Mouse (Mus musculus): Measurements from ENCODE around the gene Ctsd. TPM values are rescaled to one million over a fixed set of nuclear protein-coding genes. Genes with fewer than 3 reads are reported as not detected.

Gene Ctsd
- polyA plus RNA-seq, 1 experiment from 2014 or later: 451 TPM

DNA sequence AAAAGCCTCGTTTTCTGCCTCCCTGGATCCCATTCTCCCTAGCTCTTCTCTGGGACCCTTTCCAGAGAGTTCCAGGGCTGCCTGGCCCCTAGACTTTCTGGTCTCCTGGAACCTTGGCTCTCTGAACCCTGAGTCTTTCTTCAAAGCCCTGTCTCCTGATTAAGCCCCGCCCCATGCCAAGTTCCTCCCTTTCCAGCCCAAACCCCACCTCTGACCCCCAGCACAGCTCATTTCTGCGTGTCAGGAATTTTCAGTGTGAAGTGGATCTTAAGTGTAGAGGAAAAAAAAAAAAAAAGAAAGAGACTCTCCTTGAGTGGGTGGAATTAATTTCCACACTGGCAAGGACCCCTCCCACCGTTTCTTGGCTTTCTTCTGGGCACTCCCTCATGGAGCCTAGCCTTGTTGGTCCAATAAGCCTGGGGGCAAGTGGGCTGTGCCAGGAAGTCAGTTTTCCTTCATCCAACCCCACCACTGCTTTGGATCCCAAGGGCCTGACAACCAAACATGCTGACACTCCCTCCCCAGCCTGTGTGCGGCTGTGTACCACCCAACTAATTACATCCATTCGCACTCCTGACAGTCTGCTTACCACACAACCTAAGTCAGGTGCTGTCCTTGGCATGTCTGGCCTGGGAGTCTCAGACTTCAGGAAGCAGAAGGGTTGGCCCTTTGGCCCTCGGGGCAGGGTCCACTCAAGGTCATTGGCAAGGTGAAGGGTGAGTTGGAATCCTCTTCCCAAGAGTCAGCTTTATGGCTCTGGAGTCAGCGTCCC is 14.0 kb downstream of the Ctsd start, which contains the start of gene Ifitm10:
Ifitm10 (minus strand) TSS at position 113 of the 772 bp plus-strand sequence.
- Histone ChIP-seq H3K9me3 (replicated peaks; ENCODE audit: control insufficient read depth, low read length) (no peaks in the 10 kb centered on the region), H3K4me2 (ENCODE audit: low read depth, low read length) (no peak within 1 kb of the TSS), H3K27ac (ENCODE audit: low read length) (no peak within 1 kb of the TSS), H3K36me3 (ENCODE audit: control insufficient read depth, insufficient read depth, low read length) (peaks cover 5% of the 10 kb centered on the region), H3K4me3 (replicated peaks; ENCODE audit: low read length) (no peak within 1 kb of the TSS; the same call in 1 of the 2 replicates), H3K9ac (ENCODE audit: low read length) (no peak within 1 kb of the TSS), H3K27me3 (ENCODE audit: control insufficient read depth, insufficient read depth, low read length) (peaks cover 24% of the 10 kb centered on the region), H3K4me1 (ENCODE audit: control insufficient read depth, insufficient read depth, low read length) (0 out of 2 replicates have a peak, but pooled peaks cover 3% of the 10 kb centered on the region)
- 70% methylated on average over 8 of the region's 8 CpGs for WGBS
- ATAC-seq (ENCODE audit: insufficient read depth, low FRiP score): no peak

DNA sequence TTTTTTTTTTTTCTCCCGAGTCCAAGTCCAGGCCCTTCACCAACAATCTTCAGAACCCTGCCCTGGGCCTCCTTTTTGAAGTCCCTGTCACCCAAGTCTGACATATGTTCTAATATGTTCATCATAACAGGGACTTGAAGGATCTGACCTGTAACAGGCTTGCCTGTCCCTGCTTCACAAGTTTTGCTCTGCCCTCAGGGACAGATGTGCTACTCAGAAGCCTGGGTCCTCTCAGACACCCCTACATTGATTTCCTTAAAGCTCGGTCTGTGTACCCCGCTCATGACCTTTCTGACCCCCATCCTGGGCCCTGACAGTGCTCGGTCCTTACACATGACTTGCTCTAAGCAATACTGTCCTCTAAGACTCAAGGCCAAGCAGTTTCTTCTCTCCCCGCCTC is 14.8 kb downstream of the Ctsd start:
- peaks cover 24% of the 10 kb centered on the region for H3K27me3 ChIP-seq (ENCODE audit: control insufficient read depth, insufficient read depth, low read length)
- no peak overlapping the region for H3K9ac ChIP-seq (ENCODE audit: low read length)
- 0 out of 2 replicates have a peak, but pooled peaks cover 3% of the 10 kb centered on the region for H3K4me1 ChIP-seq (ENCODE audit: control insufficient read depth, insufficient read depth, low read length)
- WGBS: 76% methylated on average over 5 of the region's 5 CpGs
- no peak for ATAC-seq (ENCODE audit: insufficient read depth, low FRiP score)
- no peaks in the 10 kb centered on the region for H3K9me3 ChIP-seq (replicated peaks; ENCODE audit: control insufficient read depth, low read length)
- no peak overlapping the region for H3K27ac ChIP-seq (ENCODE audit: low read length)
- H3K4me3 ChIP-seq (replicated peaks; ENCODE audit: low read length): no peak overlapping the region
- no peak overlapping the region for H3K4me2 ChIP-seq (ENCODE audit: low read depth, low read length)
- no peaks in the 10 kb centered on the region for H3K36me3 ChIP-seq (ENCODE audit: control insufficient read depth, insufficient read depth, low read length)

DNA sequence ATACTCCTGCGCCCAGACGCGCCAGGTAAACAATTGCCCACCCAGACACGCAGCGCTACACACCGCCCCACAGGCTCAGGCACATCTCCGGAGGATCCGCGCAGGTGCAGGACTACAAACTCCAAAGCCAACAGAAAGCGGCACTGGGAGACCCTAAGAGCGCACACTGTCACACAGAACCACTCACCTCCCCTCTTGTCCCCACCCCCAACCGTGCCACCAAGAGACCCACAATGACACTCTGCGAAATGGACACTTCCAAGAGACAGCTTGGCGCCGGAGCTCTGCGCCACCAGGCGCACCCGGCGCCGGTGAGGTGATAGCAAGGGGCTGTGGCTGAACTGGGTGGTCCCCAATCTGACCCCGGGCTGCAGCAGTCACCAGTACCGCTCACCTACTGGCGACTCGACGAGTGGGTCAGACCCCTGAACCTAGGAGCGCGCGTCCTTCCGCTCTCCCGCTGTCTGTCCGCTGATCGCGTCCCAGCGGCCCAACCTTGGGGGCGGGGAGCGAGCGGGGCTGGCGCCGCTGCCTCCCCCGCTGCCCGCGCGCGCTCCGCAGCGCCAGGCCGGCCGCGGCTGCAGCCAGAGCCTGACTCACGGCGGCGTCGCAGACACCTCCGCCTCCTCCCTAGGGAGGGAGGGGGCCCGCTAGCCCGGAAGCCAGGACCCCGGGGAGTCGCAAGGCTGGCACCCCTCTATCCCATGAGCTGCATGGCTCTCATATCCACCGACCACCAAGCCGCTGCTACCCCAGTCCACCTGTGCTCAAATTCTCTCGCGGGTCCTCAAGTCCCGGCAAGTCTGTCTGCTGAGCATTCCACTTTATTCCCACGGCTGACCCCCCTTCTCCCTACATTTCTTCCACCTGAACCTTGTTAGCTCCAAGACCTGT is 15.8 kb downstream of the Ctsd start:
- Histone ChIP-seq H3K9ac (ENCODE audit: low read length) (peak overlapping the region; percentile 62), H3K4me1 (ENCODE audit: control insufficient read depth, insufficient read depth, low read length) (0 out of 2 replicates have a peak, but pooled peaks cover 3% of the 10 kb centered on the region), H3K27me3 (ENCODE audit: control insufficient read depth, insufficient read depth, low read length) (peaks cover 24% of the 10 kb centered on the region), H3K27ac (ENCODE audit: low read length) (no peak overlapping the region), H3K36me3 (ENCODE audit: control insufficient read depth, insufficient read depth, low read length) (no peaks in the 10 kb centered on the region), H3K9me3 (replicated peaks; ENCODE audit: control insufficient read depth, low read length) (no peaks in the 10 kb centered on the region), H3K4me3 (replicated peaks; ENCODE audit: low read length) (peak overlapping the region; percentile 46), H3K4me2 (ENCODE audit: low read depth, low read length) (peak overlapping the region; percentile 66)
- 1% methylated on average over 64 of the region's 64 CpGs for WGBS
- ATAC-seq (ENCODE audit: insufficient read depth, low FRiP score): no peak

DNA sequence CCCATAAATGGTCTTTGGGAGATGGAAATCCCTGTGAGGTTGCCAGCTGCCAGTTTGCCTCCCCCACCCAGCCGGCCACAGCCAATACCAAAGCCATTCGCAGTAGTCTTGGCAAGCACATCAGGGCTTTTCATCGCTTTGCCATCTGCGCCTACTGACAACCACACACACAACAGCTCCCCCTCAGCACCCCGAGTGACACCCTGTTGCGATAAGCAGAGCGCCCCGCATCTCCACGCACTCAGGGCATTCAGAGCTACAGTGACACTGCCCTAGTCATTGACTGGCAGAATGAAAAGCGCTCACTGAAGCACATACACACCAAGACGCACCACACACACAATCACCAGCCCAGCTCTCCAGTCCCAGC is 16.5 kb downstream of the Ctsd start:
- H3K9me3 ChIP-seq (replicated peaks; ENCODE audit: control insufficient read depth, low read length): no peaks in the 10 kb centered on the region
- peak overlapping the region; percentile 66 for H3K4me2 ChIP-seq (ENCODE audit: low read depth, low read length)
- peaks cover 24% of the 10 kb centered on the region for H3K27me3 ChIP-seq (ENCODE audit: control insufficient read depth, insufficient read depth, low read length)
- ATAC-seq (ENCODE audit: insufficient read depth, low FRiP score): no peak
- H3K4me1 ChIP-seq (ENCODE audit: control insufficient read depth, insufficient read depth, low read length): 0 out of 2 replicates have a peak, but pooled peaks cover 3% of the 10 kb centered on the region
- peak overlapping the region; percentile 46 for H3K4me3 ChIP-seq (replicated peaks; ENCODE audit: low read length)
- no peaks in the 10 kb centered on the region for H3K36me3 ChIP-seq (ENCODE audit: control insufficient read depth, insufficient read depth, low read length)
- H3K27ac ChIP-seq (ENCODE audit: low read length): no peak overlapping the region
- 33% methylated on average over 11 of the region's 11 CpGs for WGBS
- H3K9ac ChIP-seq (ENCODE audit: low read length): peak overlapping the region; percentile 62

DNA sequence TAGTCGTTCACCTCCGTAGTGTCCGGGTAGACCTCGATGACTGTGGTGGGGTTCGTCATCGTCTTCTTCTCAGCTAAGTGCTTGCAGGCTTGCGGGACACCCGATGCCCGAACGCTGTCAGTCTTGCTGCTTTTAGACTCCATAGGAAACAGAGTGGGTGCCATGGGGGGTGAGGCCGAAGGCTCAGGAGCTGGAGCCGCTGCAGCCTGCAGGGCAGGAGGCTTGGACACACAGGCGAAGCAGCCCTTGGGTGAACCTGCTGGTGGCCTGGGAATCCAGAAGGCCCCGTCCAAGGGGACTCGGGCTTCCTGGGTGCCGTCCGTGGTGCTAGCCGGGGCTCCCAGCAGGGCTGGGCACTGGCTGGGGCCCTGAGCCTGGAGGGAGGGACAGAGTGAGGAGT is 16.9 kb downstream of the Ctsd start:
- no peak for ATAC-seq (ENCODE audit: insufficient read depth, low FRiP score)
- H3K4me3 ChIP-seq (replicated peaks; ENCODE audit: low read length): no peak overlapping the region
- no peak overlapping the region for H3K4me2 ChIP-seq (ENCODE audit: low read depth, low read length)
- H3K27ac ChIP-seq (ENCODE audit: low read length): no peak overlapping the region
- H3K4me1 ChIP-seq (ENCODE audit: control insufficient read depth, insufficient read depth, low read length): 0 out of 2 replicates have a peak, but pooled peaks cover 3% of the 10 kb centered on the region
- H3K36me3 ChIP-seq (ENCODE audit: control insufficient read depth, insufficient read depth, low read length): no peaks in the 10 kb centered on the region
- 83% methylated on average over 18 of the region's 18 CpGs for WGBS
- no peak overlapping the region; the same call in 1 of the 2 replicates for H3K9ac ChIP-seq (ENCODE audit: low read length)
- peaks cover 24% of the 10 kb centered on the region for H3K27me3 ChIP-seq (ENCODE audit: control insufficient read depth, insufficient read depth, low read length)
- H3K9me3 ChIP-seq (replicated peaks; ENCODE audit: control insufficient read depth, low read length): no peaks in the 10 kb centered on the region

DNA sequence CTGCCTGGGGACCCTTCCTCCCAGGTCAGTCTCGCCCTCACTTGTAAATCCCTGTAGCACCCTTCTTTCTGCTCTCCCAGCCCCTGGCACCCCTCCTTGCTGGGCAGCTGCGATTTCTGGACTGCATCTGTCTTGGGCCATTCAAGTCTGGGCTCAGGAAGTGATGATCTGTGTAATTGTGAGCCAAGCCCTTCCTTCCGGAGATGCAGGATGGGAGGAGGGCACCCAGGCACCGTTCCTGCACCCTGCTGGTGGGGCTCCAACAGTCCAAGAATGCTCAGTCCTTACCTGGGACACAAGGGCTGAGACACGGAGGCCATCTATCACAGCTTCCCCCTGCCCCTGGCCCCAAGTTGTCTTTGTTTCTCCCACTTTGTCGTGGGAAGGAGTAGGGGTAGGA is 18.0 kb downstream of the Ctsd start:
- no peak for ATAC-seq (ENCODE audit: insufficient read depth, low FRiP score)
- Histone ChIP-seq H3K4me1 (ENCODE audit: control insufficient read depth, insufficient read depth, low read length) (0 out of 2 replicates have a peak, but pooled peaks cover 3% of the 10 kb centered on the region), H3K9ac (ENCODE audit: low read length) (no peak overlapping the region), H3K27ac (ENCODE audit: low read length) (no peak overlapping the region), H3K4me3 (replicated peaks; ENCODE audit: low read length) (no peak overlapping the region), H3K27me3 (ENCODE audit: control insufficient read depth, insufficient read depth, low read length) (peaks cover 24% of the 10 kb centered on the region), H3K36me3 (ENCODE audit: control insufficient read depth, insufficient read depth, low read length) (no peaks in the 10 kb centered on the region), H3K4me2 (ENCODE audit: low read depth, low read length) (no peak overlapping the region), H3K9me3 (replicated peaks; ENCODE audit: control insufficient read depth, low read length) (no peaks in the 10 kb centered on the region)
- 59% methylated on average over 6 of the region's 6 CpGs for WGBS

DNA sequence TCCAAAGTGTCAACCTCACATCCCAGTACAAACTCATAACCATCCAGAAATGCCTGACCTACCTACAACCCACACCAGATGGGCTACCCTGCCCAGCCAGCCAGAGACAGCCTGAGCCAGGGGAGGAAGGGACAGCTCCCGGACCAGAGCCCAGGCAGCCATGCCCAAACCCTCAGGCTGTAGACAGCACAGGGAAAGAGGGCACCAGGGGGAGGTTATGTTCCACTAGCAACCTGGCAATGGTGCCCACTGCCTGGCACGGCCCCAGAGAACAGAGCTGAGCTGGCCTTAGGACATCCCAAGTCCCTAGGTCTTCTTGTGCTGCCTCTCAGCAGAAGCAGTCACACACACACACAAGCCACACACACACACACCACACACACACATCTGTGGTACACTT is 19.0 kb downstream of the Ctsd start:
- Histone ChIP-seq H3K27me3 (ENCODE audit: control insufficient read depth, insufficient read depth, low read length) (peaks cover 24% of the 10 kb centered on the region), H3K9ac (ENCODE audit: low read length) (no peak overlapping the region), H3K36me3 (ENCODE audit: control insufficient read depth, insufficient read depth, low read length) (no peaks in the 10 kb centered on the region), H3K27ac (ENCODE audit: low read length) (no peak overlapping the region), H3K9me3 (replicated peaks; ENCODE audit: control insufficient read depth, low read length) (no peaks in the 10 kb centered on the region), H3K4me2 (ENCODE audit: low read depth, low read length) (no peak overlapping the region), H3K4me3 (replicated peaks; ENCODE audit: low read length) (no peak overlapping the region), H3K4me1 (ENCODE audit: control insufficient read depth, insufficient read depth, low read length) (0 out of 2 replicates have a peak, but pooled peaks cover 3% of the 10 kb centered on the region)
- 82% methylated on average over 2 of the region's 2 CpGs for WGBS
- ATAC-seq (ENCODE audit: insufficient read depth, low FRiP score): no peak

DNA sequence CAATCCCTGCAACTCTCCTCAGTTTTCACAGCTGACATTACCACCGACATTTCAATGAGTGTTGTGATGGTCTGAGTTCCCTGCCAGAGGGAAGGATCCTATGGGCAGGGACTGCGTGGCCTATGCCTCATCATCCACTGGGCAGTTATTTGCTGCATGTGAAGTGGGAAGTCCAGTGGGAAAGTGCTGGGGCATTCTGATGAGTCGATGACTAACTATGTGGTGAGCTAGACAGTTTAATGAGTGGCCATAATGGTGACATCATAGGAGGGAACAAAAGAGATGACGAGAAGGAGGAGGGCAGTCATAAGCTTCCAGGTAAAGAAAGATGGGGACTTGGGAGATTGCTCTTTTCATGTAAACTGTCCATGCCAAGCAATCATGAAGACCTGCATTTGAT is 24.7 kb downstream of the Ctsd start:
- 69% methylated on average over 4 of the region's 4 CpGs for WGBS
- Histone ChIP-seq H3K27ac (ENCODE audit: low read length) (no peak overlapping the region), H3K4me1 (ENCODE audit: control insufficient read depth, insufficient read depth, low read length) (peaks cover 5% of the 10 kb centered on the region), H3K27me3 (ENCODE audit: control insufficient read depth, insufficient read depth, low read length) (no peaks in the 10 kb centered on the region), H3K36me3 (ENCODE audit: control insufficient read depth, insufficient read depth, low read length) (no peaks in the 10 kb centered on the region), H3K4me2 (ENCODE audit: low read depth, low read length) (no peak overlapping the region), H3K9me3 (replicated peaks; ENCODE audit: control insufficient read depth, low read length) (no peaks in the 10 kb centered on the region), H3K9ac (ENCODE audit: low read length) (no peak overlapping the region), H3K4me3 (replicated peaks; ENCODE audit: low read length) (no peak overlapping the region)
- ATAC-seq (ENCODE audit: insufficient read depth, low FRiP score): no peak

DNA sequence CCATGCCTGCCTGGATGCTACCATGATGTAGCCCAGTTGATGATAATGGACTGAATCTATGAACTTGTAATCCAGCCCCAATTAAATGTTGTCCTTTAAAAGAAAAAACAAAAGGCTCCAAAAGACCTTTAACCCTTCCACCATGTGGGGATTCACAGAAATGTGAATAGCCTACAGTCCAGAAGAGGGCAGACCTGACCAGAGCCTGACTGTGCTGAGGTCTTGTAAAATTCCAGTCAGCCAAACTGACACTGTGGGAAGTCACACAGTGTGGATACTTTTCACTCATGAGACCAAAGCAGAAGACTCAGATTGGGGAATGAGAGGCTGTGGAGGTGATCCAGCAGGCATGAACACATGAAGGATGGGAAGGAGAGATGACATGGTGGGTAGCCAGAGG is 27.1 kb downstream of the Ctsd start:
- Histone ChIP-seq H3K27me3 (ENCODE audit: control insufficient read depth, insufficient read depth, low read length) (no peaks in the 10 kb centered on the region), H3K4me3 (replicated peaks; ENCODE audit: low read length) (no peak overlapping the region), H3K9ac (ENCODE audit: low read length) (no peak overlapping the region), H3K9me3 (replicated peaks; ENCODE audit: control insufficient read depth, low read length) (no peaks in the 10 kb centered on the region), H3K27ac (ENCODE audit: low read length) (no peak overlapping the region), H3K4me1 (ENCODE audit: control insufficient read depth, insufficient read depth, low read length) (peaks cover 5% of the 10 kb centered on the region), H3K4me2 (ENCODE audit: low read depth, low read length) (no peak overlapping the region), H3K36me3 (ENCODE audit: control insufficient read depth, insufficient read depth, low read length) (no peaks in the 10 kb centered on the region)
- no peak for ATAC-seq (ENCODE audit: insufficient read depth, low FRiP score)
